ENCODE assay signal across 8 mouse cellular contexts in genomic region chr16:16599586-16600401, GRCm38 (mm10). TPM values are rescaled to one million over a fixed set of nuclear protein-coding genes. Genes with fewer than 3 reads are reported as not detected.
DNase-seq lines count a peak whose midpoint lies in the region; ATAC-seq and TF ChIP-seq lines count a peak whose summit lies in the region.

No protein-coding gene starts in this region.

- no peak for TF ChIP-seq CTCF in stomach, postnatal 0 days (IDR thresholded peaks at IDR 0.05; ENCODE audit: low read depth)

- peak overlapping the region; percentile 97 for H3K4me2 ChIP-seq in embryonic facial prominence, embryonic 11.5 days (ENCODE audit: low read depth, low read length)
- H3K4me2 ChIP-seq in limb, embryonic 15.5 days: peak overlapping the region; percentile 85
- peak overlapping the region; percentile 98 for H3K4me2 ChIP-seq in midbrain, embryonic 14.5 days (ENCODE audit: low read length)
- H3K4me2 ChIP-seq in stomach, postnatal 0 days (replicated peaks; ENCODE audit: low read depth): peak overlapping the region; percentile 94

- H3K9me3 ChIP-seq in erythroblast, embryonic 14.5 days (ENCODE audit: control insufficient read depth, low read length): no peaks in the 10 kb centered on the region; the same call in 1 of the 2 replicates
- H3K9me3 ChIP-seq in embryonic facial prominence, embryonic 11.5 days (replicated peaks; ENCODE audit: control insufficient read depth, low read length): no peaks in the 10 kb centered on the region
- H3K9me3 ChIP-seq in limb, embryonic 15.5 days: no peaks in the 10 kb centered on the region
- no peaks in the 10 kb centered on the region for H3K9me3 ChIP-seq in midbrain, embryonic 14.5 days (ENCODE audit: control insufficient read depth, low read length)
- H3K9me3 ChIP-seq in stomach, postnatal 0 days (ENCODE audit: control insufficient read depth, low read length): no peaks in the 10 kb centered on the region

- TF ChIP-seq EP300 in stomach, postnatal 0 days (optimal IDR thresholded peaks at IDR 0.05): no peak

- 0 out of 2 replicates have a peak overlapping the region, but pooled peaks have one; percentile 13 for H3K27ac ChIP-seq in embryonic facial prominence, embryonic 11.5 days (replicated peaks; ENCODE audit: low read depth, low read length)
- H3K27ac ChIP-seq in limb, embryonic 15.5 days: peak overlapping the region; percentile 72
- no peak overlapping the region for H3K27ac ChIP-seq in midbrain, embryonic 14.5 days (replicated peaks; ENCODE audit: low read depth, low read length)
- peak overlapping the region; percentile 95 for H3K27ac ChIP-seq in stomach, postnatal 0 days (replicated peaks)

- DNase-seq in embryonic facial prominence, embryonic 11.5 days (ENCODE audit: low spot score): peak; percentile 65
- peak; percentile 33 to 44 for DNase-seq in heart, adult 18-20 months
- peak; percentile 86 for DNase-seq in kidney, adult 11 months
- peak; percentile 71 for DNase-seq in midbrain, embryonic 14.5 days
- DNase-seq in stomach, postnatal 0 days (ENCODE audit: low spot score): peak; percentile 91

- peak overlapping the region; percentile 55 for H3K4me3 ChIP-seq in erythroblast, embryonic 14.5 days (replicated peaks)
- H3K4me3 ChIP-seq in embryonic facial prominence, embryonic 11.5 days (ENCODE audit: low read depth, low read length): peak overlapping the region; percentile 71
- H3K4me3 ChIP-seq in limb, embryonic 15.5 days: peak overlapping the region; percentile 78
- peak overlapping the region; percentile 76 for H3K4me3 ChIP-seq in midbrain, embryonic 14.5 days (replicated peaks; ENCODE audit: low read depth, low read length)
- H3K4me3 ChIP-seq in stomach, postnatal 0 days (ENCODE audit: low read depth, low read length): peak overlapping the region; percentile 78

- WGBS in embryonic facial prominence, embryonic 11.5 days: under 1% methylated on average over 68 of the region's 77 CpGs
- under 1% methylated on average over 71 of the region's 77 CpGs for WGBS in limb, embryonic 15.5 days
- WGBS in midbrain, embryonic 14.5 days: under 1% methylated on average over 76 of the region's 77 CpGs
- under 1% methylated on average over 69 of the region's 77 CpGs for WGBS in stomach, postnatal 0 days

- H3K9ac ChIP-seq in embryonic facial prominence, embryonic 11.5 days (replicated peaks; ENCODE audit: low read length): peak overlapping the region; percentile 84
- peak overlapping the region; percentile 69 for H3K9ac ChIP-seq in limb, embryonic 15.5 days
- H3K9ac ChIP-seq in midbrain, embryonic 14.5 days (replicated peaks; ENCODE audit: low read length): peak overlapping the region; percentile 67
- H3K9ac ChIP-seq in stomach, postnatal 0 days (ENCODE audit: low read length): peak overlapping the region; percentile 93

- H3K4me1 ChIP-seq in erythroblast, embryonic 14.5 days (ENCODE audit: control insufficient read depth): peaks cover 6% of the 10 kb centered on the region
- no peaks in the 10 kb centered on the region for H3K4me1 ChIP-seq in embryonic facial prominence, embryonic 11.5 days (ENCODE audit: control insufficient read depth, insufficient read depth, low read length)
- H3K4me1 ChIP-seq in limb, embryonic 15.5 days: peaks cover 7% of the 10 kb centered on the region; the same call in 1 of the 2 replicates
- H3K4me1 ChIP-seq in midbrain, embryonic 14.5 days (ENCODE audit: control insufficient read depth, insufficient read depth, low read length): peaks cover 7% of the 10 kb centered on the region
- no peaks in the 10 kb centered on the region for H3K4me1 ChIP-seq in stomach, postnatal 0 days (replicated peaks; ENCODE audit: control insufficient read depth, insufficient read depth)

- no peaks in the 10 kb centered on the region for H3K36me3 ChIP-seq in erythroblast, embryonic 14.5 days (ENCODE audit: control insufficient read depth)
- H3K36me3 ChIP-seq in embryonic facial prominence, embryonic 11.5 days (replicated peaks; ENCODE audit: control insufficient read depth, insufficient read depth, low read depth, low read length): no peaks in the 10 kb centered on the region
- H3K36me3 ChIP-seq in limb, embryonic 15.5 days: no peaks in the 10 kb centered on the region
- no peaks in the 10 kb centered on the region for H3K36me3 ChIP-seq in midbrain, embryonic 14.5 days (ENCODE audit: control insufficient read depth, insufficient read depth, low read length)
- H3K36me3 ChIP-seq in stomach, postnatal 0 days (ENCODE audit: control insufficient read depth, insufficient read depth, low read length): no peaks in the 10 kb centered on the region

- no peak for ATAC-seq in erythroblast, adult 5-6 weeks (replicated peaks; ENCODE audit: low FRiP score, poor library complexity, severe bottlenecking)
- peak; percentile 94 for ATAC-seq in embryonic facial prominence, embryonic 11.5 days (replicated peaks; ENCODE audit: insufficient number of reproducible peaks, low FRiP score, low TSS enrichment, low read depth)
- peak; percentile 80 for ATAC-seq in limb, embryonic 15.5 days (ENCODE audit: insufficient number of reproducible peaks, low FRiP score, low TSS enrichment, low read depth)
- ATAC-seq in midbrain, embryonic 14.5 days (ENCODE audit: low FRiP score, low TSS enrichment): peak; percentile 90
- ATAC-seq in stomach, postnatal 0 days (ENCODE audit: low FRiP score, low TSS enrichment): peak; percentile 98

- H3K27me3 ChIP-seq in erythroblast, embryonic 14.5 days (ENCODE audit: control insufficient read depth): peaks cover 32% of the 10 kb centered on the region
- no peaks in the 10 kb centered on the region for H3K27me3 ChIP-seq in embryonic facial prominence, embryonic 11.5 days (ENCODE audit: control insufficient read depth, insufficient read depth, low read length)
- no peaks in the 10 kb centered on the region for H3K27me3 ChIP-seq in limb, embryonic 15.5 days
- peaks cover 5% of the 10 kb centered on the region; the same call in 1 of the 2 replicates for H3K27me3 ChIP-seq in midbrain, embryonic 14.5 days (ENCODE audit: control insufficient read depth, insufficient read depth, low read length)
- no peaks in the 10 kb centered on the region for H3K27me3 ChIP-seq in stomach, postnatal 0 days (ENCODE audit: control insufficient read depth, insufficient read depth, low read length)

RNA-seq across cellular contexts. Expression of gene Fgd4, which starts 0.6 kb away (rescaled TPM):
- not detected in 2 replicates for polyA plus RNA-seq in erythroblast, embryonic 14.5 days (2012)
- 8.6 and 14.0 TPM in 2 replicates for total RNA-seq in erythroblast, adult 5-6 weeks (2015; ENCODE audit: low replicate concordance)
- 11.9 and 12.4 TPM in 2 replicates for total RNA-seq in erythroblast, adult 5-6 weeks (2017; ENCODE audit: low replicate concordance)
- 5.4 and 7.1 TPM in 2 replicates for polyA plus RNA-seq in embryonic facial prominence, embryonic 11.5 days (2014; fragmentation: Nextera tagmentation; extraction: Ambion mirVana)
- total RNA-seq in heart, adult 18-20 months (2021): 10 to 100 TPM; 39.7 to 46.7 TPM
- polyA plus RNA-seq in limb, embryonic 15.5 days (2015; fragmentation: Nextera tagmentation; extraction: Ambion mirVana): 5.6 and 6.5 TPM in 2 replicates
- 24.3 and 25.5 TPM in 2 replicates for polyA plus RNA-seq in midbrain, embryonic 14.5 days (2014; fragmentation: Nextera tagmentation; extraction: Ambion mirVana)
- polyA plus RNA-seq in stomach, postnatal 0 days (2015; fragmentation: Nextera tagmentation; extraction: Ambion mirVana): 4.6 and 4.7 TPM in 2 replicates

Comparison
In these comparisons a context has a peak if more than half of its experiments do, and no peak if none do; other contexts are left out.
1. DNase-seq: peak in every context shown above with its lines; median percentile 91 in stomach, postnatal 0 days; 86 in kidney, adult 11 months; 71 in midbrain, embryonic 14.5 days; 65 in embryonic facial prominence, embryonic 11.5 days; 38 in heart, adult 18-20 months.